8 mouse cellular contexts compared by ENCODE assay signal in the genomic region with DNA sequence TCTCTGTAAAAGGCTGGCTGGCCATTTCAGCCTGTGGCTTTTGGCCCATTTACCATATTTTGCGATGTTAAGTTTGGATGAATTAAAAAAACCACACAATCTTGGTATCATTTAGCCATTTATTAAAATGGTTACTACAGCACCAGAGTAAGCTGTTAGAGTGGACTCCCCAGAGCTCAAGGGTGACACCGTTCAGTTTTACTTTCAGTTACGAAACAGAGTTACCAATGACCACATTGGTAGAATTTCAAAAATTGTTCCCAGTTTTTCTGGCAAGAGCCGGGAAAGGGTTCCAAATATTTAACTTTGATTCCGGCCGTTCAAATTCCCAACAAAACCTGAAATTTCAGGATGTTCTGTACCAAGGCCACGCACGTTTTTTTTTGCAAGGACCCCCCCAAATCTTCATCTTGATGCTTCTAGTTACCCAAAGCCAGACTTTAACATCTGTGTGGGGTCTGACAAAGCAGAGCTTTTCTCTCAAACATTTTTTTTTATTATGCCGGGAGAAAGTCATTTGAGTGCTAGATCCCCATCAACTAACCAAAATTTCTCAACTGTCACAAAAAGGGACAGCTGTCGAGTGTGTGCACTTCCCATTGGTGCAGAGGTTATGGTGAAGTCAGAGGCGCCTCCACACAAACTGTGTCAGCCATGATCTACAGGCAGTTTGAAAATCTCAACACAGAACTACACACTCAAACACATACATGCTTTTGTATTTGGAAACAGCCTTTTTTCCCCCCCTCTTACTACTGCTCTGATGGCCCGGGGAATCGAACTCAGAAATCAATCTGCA. TPM values are rescaled to one million over a fixed set of nuclear protein-coding genes. Genes with fewer than 3 reads are reported as not detected.
DNase-seq lines count a peak whose midpoint lies in the region; ATAC-seq and TF ChIP-seq lines count a peak whose summit lies in the region.

No protein-coding gene starts in this region.

- in situ Hi-C loops in ES-E14 (cut with MboI; ENCODE audit: low sequenced_read_pairs in 2 of 2, unreplicated experiment in 2 of 2), result no loop called here

- ATAC-seq in heart, embryonic 15.5 days (replicated peaks; ENCODE audit: insufficient number of reproducible peaks, insufficient read depth, low FRiP score, low read depth), result no peak

- H3K9ac ChIP-seq in ES-E14 (ENCODE audit: insufficient read depth, low read depth, low read length, poor library complexity, severe bottlenecking), result no peak overlapping the region; the same call in 1 of the 2 replicates
- peak overlapping the region; percentile 100 for H3K9ac ChIP-seq in heart, embryonic 15.5 days

- 44% methylated on average over 13 of the region's 13 CpGs for WGBS in heart, embryonic 15.5 days

- DNase-seq in heart, adult 11 months, result peak; percentile 89
- DNase-seq in heart, postnatal 25 days (ENCODE audit: low spot score), result no peak
- no peak for DNase-seq in ES-E14 (ENCODE audit: low read depth, low spot score)
- peak; percentile 39 for DNase-seq in lung, postnatal 25 days (ENCODE audit: low spot score)
- no peak for DNase-seq in spleen, adult 18-20 months
- DNase-seq in frontal cortex, postnatal 36 days (ENCODE audit: low spot score in 2 of 2), result no peak
- no peak for DNase-seq in thymus, postnatal 0 days (ENCODE audit: low spot score)

- peak overlapping the region; percentile 70 for H3K4me2 ChIP-seq in heart, embryonic 15.5 days

- peaks cover 2 to 8% of the 10 kb centered on the region in 2 experiments for H3K4me1 ChIP-seq in ES-E14 (ENCODE audit: control insufficient read depth in 2 of 2, insufficient read depth in 2 of 2, low read length in 2 of 2, poor library complexity in 1 of 2)
- peaks cover 55% of the 10 kb centered on the region for H3K4me1 ChIP-seq in heart, embryonic 15.5 days (replicated peaks)

- H3K27me3 ChIP-seq in heart, embryonic 15.5 days, result no peaks in the 10 kb centered on the region

- H3K27ac ChIP-seq in ES-E14 (ENCODE audit: insufficient read depth, low read depth, low read length, poor library complexity, severe bottlenecking), result no peak overlapping the region
- H3K27ac ChIP-seq in heart, embryonic 15.5 days, result peak overlapping the region; percentile 100

- intact Hi-C loops in heart, postnatal 25 days (cut with DNase I), result no loop called here

- peaks cover 65% of the 10 kb centered on the region for H3K36me3 ChIP-seq in ES-E14 (ENCODE audit: control insufficient read depth, insufficient read depth, low read length, poor library complexity, severe bottlenecking)
- H3K36me3 ChIP-seq in heart, embryonic 15.5 days, result peaks cover 44% of the 10 kb centered on the region

- H3K4me3 ChIP-seq in ES-E14 (ENCODE audit: insufficient read depth in 1 of 2, low read depth in 1 of 2, low read length in 2 of 2, poor library complexity in 1 of 2, severe bottlenecking in 1 of 2), result peak overlapping the region; percentile 67 to 100; a peak in 3 of 4 replicates
- peak overlapping the region; percentile 98 for H3K4me3 ChIP-seq in heart, embryonic 15.5 days

- H3K9me3 ChIP-seq in ES-E14 (ENCODE audit: control insufficient read depth, insufficient read depth, low read depth, low read length), result no peaks in the 10 kb centered on the region
- no peaks in the 10 kb centered on the region for H3K9me3 ChIP-seq in heart, embryonic 15.5 days (replicated peaks)

TF ChIP-seq in ES-E14, 5 proteins besides CTCF, POLR2A, EP300 and RAD21:
- TF ChIP-seq HCFC1 (IDR thresholded peaks at IDR 0.05; ENCODE audit: borderline replicate concordance, insufficient read depth, low read length) (no peak), MAFK (IDR thresholded peaks at IDR 0.05; ENCODE audit: insufficient read depth, low read depth, low read length) (no peak), ZNF384 (IDR thresholded peaks at IDR 0.05; ENCODE audit: low read depth, low read length) (no peak), ZC3H11A (IDR thresholded peaks at IDR 0.05; ENCODE audit: borderline replicate concordance, low read depth, low read length) (no peak), CHD2 (IDR thresholded peaks at IDR 0.05; ENCODE audit: low read depth, low read length) (no peak)

RNA-seq across cellular contexts. Expression of a gene that starts 2.8 kb away (rescaled TPM):
- 100 to 1,000 TPM; 230 to 253 TPM for total RNA-seq in heart, postnatal 25 days (2021)
- total RNA-seq in ES-E14 (2012; rRNA removed), result 262 and 326 TPM in 2 replicates
- polyA plus RNA-seq in heart, embryonic 15.5 days (2015; fragmentation: Nextera tagmentation; extraction: Ambion mirVana), result 158 and 170 TPM in 2 replicates
- 94.1 and 95.8 TPM in 2 replicates for polyA plus RNA-seq in thymus, postnatal 0 days (2015; fragmentation: Nextera tagmentation; extraction: Ambion mirVana)

RNA-seq across cellular contexts. Expression of a gene that starts 54.0 kb away (rescaled TPM):
- total RNA-seq in heart, postnatal 25 days (2021), result 10 to 100 TPM; 17.0 to 21.2 TPM
- 95.6 and 99.8 TPM in 2 replicates for total RNA-seq in ES-E14 (2012; rRNA removed)
- 66.1 and 67.8 TPM in 2 replicates for polyA plus RNA-seq in heart, embryonic 15.5 days (2015; fragmentation: Nextera tagmentation; extraction: Ambion mirVana)
- polyA plus RNA-seq in thymus, postnatal 0 days (2015; fragmentation: Nextera tagmentation; extraction: Ambion mirVana), result 125 and 126 TPM in 2 replicates

Comparison
In these comparisons a context has a peak if more than half of its experiments do, and no peak if none do; other contexts are left out.
1. DNase-seq: peak in heart, adult 11 months (single experiment) and lung, postnatal 25 days (single experiment); none in heart, postnatal 25 days (single experiment), ES-E14 (single experiment), spleen, adult 18-20 months (0 of 2), frontal cortex, postnatal 36 days (0 of 2) and thymus, postnatal 0 days (single experiment).